ENCODE assay signal across 8 mouse cellular contexts in genomic region chr19:50677903-50678896, GRCm38 (mm10). TPM values are rescaled to one million over a fixed set of nuclear protein-coding genes. Genes with fewer than 3 reads are reported as not detected.
DNase-seq lines count a peak whose midpoint lies in the region; ATAC-seq and TF ChIP-seq lines count a peak whose summit lies in the region.

Sorcs1 (minus strand) TSS chr19:50678646.

- TF ChIP-seq CTCF in small intestine, adult 2 months (IDR thresholded peaks at IDR 0.05; ENCODE audit: extremely low read depth, insufficient read length, insufficient replicate concordance, low read depth, low read length): no peak

- H3K36me3 ChIP-seq in forebrain, embryonic 12.5 days (replicated peaks): no peaks in the 10 kb centered on the region
- no peaks in the 10 kb centered on the region for H3K36me3 ChIP-seq in small intestine, adult 2 months (ENCODE audit: control insufficient read depth, insufficient read depth, low read length)

- H3K4me3 ChIP-seq in forebrain, embryonic 12.5 days (replicated peaks): peak within 1 kb of the TSS; percentile 71
- peak within 1 kb of the TSS; percentile 42 for H3K4me3 ChIP-seq in small intestine, adult 2 months (ENCODE audit: low read depth, low read length)

- peak within 1 kb of the TSS; percentile 71 for H3K27ac ChIP-seq in forebrain, embryonic 12.5 days
- H3K27ac ChIP-seq in small intestine, adult 2 months (ENCODE audit: insufficient read depth, low read depth, low read length): no peak within 1 kb of the TSS

- peak; percentile 95 for ATAC-seq in forebrain, embryonic 12.5 days (ENCODE audit: low FRiP score)
- peak; percentile 49 to 54 for ATAC-seq in hematopoietic stem cell, adult 5-6 weeks (replicated peaks in 1 of 2; ENCODE audit: insufficient read depth in 1 of 2, low FRiP score in 2 of 2, low TSS enrichment in 1 of 2, low read depth in 1 of 2, poor library complexity in 2 of 2, severe bottlenecking in 2 of 2)

- no peak for TF ChIP-seq POLR2A in small intestine, adult 2 months (IDR thresholded peaks at IDR 0.05; ENCODE audit: low read depth, low read length)

- H3K27me3 ChIP-seq in forebrain, embryonic 12.5 days: no peaks in the 10 kb centered on the region
- peaks cover 2% of the 10 kb centered on the region; the same call in 1 of the 2 replicates for H3K27me3 ChIP-seq in small intestine, adult 2 months (ENCODE audit: control insufficient read depth, insufficient read depth, low read length)

- peaks cover 8% of the 10 kb centered on the region; the same call in 1 of the 2 replicates for H3K4me1 ChIP-seq in forebrain, embryonic 12.5 days
- 0 out of 2 replicates have a peak, but pooled peaks cover 2% of the 10 kb centered on the region for H3K4me1 ChIP-seq in small intestine, adult 2 months (ENCODE audit: control insufficient read depth, insufficient read depth, insufficient read length, low read length)

- H3K9me3 ChIP-seq in forebrain, embryonic 12.5 days: no peaks in the 10 kb centered on the region

- peak within 1 kb of the TSS; percentile 69 for H3K9ac ChIP-seq in forebrain, embryonic 12.5 days

- WGBS in forebrain, embryonic 12.5 days: under 1% methylated on average over 69 of the region's 102 CpGs
- 2% methylated on average over 98 of the region's 102 CpGs for WGBS in small intestine, adult 2 months

- H3K4me2 ChIP-seq in forebrain, embryonic 12.5 days: peak within 1 kb of the TSS; percentile 96

- DNase-seq in Muller cell, postnatal 12 days (ENCODE audit: inconsistent ontology term): peak; percentile 93
- peak; percentile 13 for DNase-seq in c-Kit-positive CD71-negative TER-119-negative erythroid progenitor cells, embryonic 14.5 days (ENCODE audit: low read depth)
- peak; percentile 32 for DNase-seq in layer of hippocampus, adult 9-11 months
- DNase-seq in mesoderm, embryonic 11.5 days (ENCODE audit: low read depth, low spot score): peak; percentile 81
- DNase-seq in natural killer cell, adult 2 months (ENCODE audit: low spot score in 2 of 2): no peak

RNA-seq across cellular contexts. Expression of gene Sorcs1, which starts in this region (rescaled TPM):
- 6.3 and 8.0 TPM in 2 replicates for polyA plus RNA-seq in forebrain, embryonic 12.5 days (2016; fragmentation: Nextera tagmentation; extraction: Ambion mirVana)
- total RNA-seq in hematopoietic stem cell, adult 5-6 weeks (2017): not detected in 2 replicates
- 0.08 TPM in 2 replicates for polyA plus RNA-seq in small intestine, adult 2 months (2012; rRNA removed)

Comparison
In these comparisons a context has a peak if more than half of its experiments do, and no peak if none do; other contexts are left out.
1. Peak in ATAC-seq in hematopoietic stem cell, adult 5-6 weeks; RNA of the gene not detected or under 1 TPM.
2. DNase-seq: peak in Muller cell, postnatal 12 days (single experiment), c-Kit-positive CD71-negative TER-119-negative erythroid progenitor cells, embryonic 14.5 days (single experiment), layer of hippocampus, adult 9-11 months (single experiment) and mesoderm, embryonic 11.5 days (single experiment); none in natural killer cell, adult 2 months (0 of 2).